Mouse (Mus musculus): ENCODE measurements around the gene Prkcb. TPM values are rescaled to one million over a fixed set of nuclear protein-coding genes. Genes with fewer than 3 reads are reported as not detected.

Prkcb gene
- polyA plus RNA-seq, 1 experiment from 2014 or later: 60.9 TPM

GRCm38 (mm10) chr7:122309909-122310725 is 21.6 kb downstream of the Prkcb start:
- Histone ChIP-seq H3K9ac (replicated peaks; ENCODE audit: low read depth, low read length) (no peak overlapping the region), H3K36me3 (ENCODE audit: control insufficient read depth, insufficient read depth) (no peaks in the 10 kb centered on the region), H3K9me3 (ENCODE audit: control insufficient read depth, low read length) (no peaks in the 10 kb centered on the region), H3K4me2 (ENCODE audit: low read length) (no peak overlapping the region), H3K27ac (ENCODE audit: low read length) (no peak overlapping the region), H3K4me1 (replicated peaks; ENCODE audit: control insufficient read depth, insufficient read depth, low read length) (0 out of 2 replicates have a peak, but pooled peaks cover 3% of the 10 kb centered on the region), H3K27me3 (replicated peaks; ENCODE audit: control insufficient read depth, insufficient read depth, low read length) (no peaks in the 10 kb centered on the region), H3K4me3 (replicated peaks; ENCODE audit: low read length) (no peak overlapping the region)
- ATAC-seq: no peak
- WGBS: 82% methylated on average over 14 of the region's 14 CpGs

- H3K4me1 ChIP-seq (replicated peaks; ENCODE audit: control insufficient read depth, insufficient read depth, low read length): 0 out of 2 replicates have a peak, but pooled peaks cover 3% of the 10 kb centered on the region
- no peak for ATAC-seq
- WGBS: 79% methylated on average over 7 of the region's 7 CpGs
These were observed 22.1 kb downstream of the Prkcb start for GRCm38 (mm10) chr7:122310726-122311018.

DNA sequence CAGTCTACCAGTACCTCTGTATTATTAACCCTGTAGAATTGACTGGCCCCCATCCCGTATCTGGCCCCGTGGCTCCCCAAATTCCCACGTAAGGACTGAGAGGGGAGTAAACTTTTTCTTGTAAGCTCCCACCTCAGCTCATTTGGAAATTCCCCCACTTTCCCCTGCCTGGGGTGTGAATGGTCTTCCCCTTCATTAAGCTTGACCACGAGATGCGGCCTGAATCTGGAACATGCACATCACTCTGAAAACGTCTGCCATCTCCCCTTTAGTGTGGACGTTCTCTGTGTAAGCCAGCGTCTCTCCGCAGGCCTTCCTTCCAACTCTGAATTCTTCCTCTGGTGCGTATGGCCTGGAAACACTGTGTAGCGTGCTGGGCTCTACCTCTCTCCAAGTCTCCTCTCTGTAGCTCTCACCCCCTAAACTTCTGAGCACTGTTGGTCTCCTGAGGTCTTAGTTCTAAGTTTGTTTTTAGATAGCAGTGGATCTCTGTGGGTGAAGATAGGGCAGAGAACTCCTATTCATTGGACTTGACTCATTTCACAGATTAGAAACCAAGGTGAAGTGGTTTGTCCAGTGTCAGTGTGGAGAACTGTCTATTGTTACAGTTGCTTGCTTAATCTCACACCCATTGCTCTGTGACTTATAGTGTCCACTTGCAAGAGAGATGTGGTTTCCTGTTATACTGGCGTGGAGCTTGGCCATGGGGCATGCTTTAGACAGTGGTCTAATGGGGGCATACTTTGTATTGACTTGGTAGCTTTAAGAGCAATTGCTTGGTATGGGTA is 25.3 kb downstream of the Prkcb start:
- no peak for ATAC-seq
- Histone ChIP-seq H3K4me1 (replicated peaks; ENCODE audit: control insufficient read depth, insufficient read depth, low read length) (0 out of 2 replicates have a peak, but pooled peaks cover 3% of the 10 kb centered on the region), H3K36me3 (ENCODE audit: control insufficient read depth, insufficient read depth) (no peaks in the 10 kb centered on the region), H3K27me3 (replicated peaks; ENCODE audit: control insufficient read depth, insufficient read depth, low read length) (no peaks in the 10 kb centered on the region), H3K4me2 (ENCODE audit: low read length) (no peak overlapping the region), H3K4me3 (replicated peaks; ENCODE audit: low read length) (no peak overlapping the region), H3K9me3 (ENCODE audit: control insufficient read depth, low read length) (no peaks in the 10 kb centered on the region), H3K9ac (replicated peaks; ENCODE audit: low read depth, low read length) (no peak overlapping the region), H3K27ac (ENCODE audit: low read length) (no peak overlapping the region)
- 88% methylated on average over 12 of the region's 12 CpGs for WGBS

More at GRCm38 (mm10) chr7:122310726-122311018, 22.1 kb downstream of the Prkcb start:
- Histone ChIP-seq H3K9me3 (ENCODE audit: control insufficient read depth, low read length) (no peaks in the 10 kb centered on the region), H3K27ac (ENCODE audit: low read length) (no peak overlapping the region), H3K4me3 (replicated peaks; ENCODE audit: low read length) (no peak overlapping the region), H3K27me3 (replicated peaks; ENCODE audit: control insufficient read depth, insufficient read depth, low read length) (no peaks in the 10 kb centered on the region), H3K36me3 (ENCODE audit: control insufficient read depth, insufficient read depth) (no peaks in the 10 kb centered on the region), H3K4me2 (ENCODE audit: low read length) (no peak overlapping the region), H3K9ac (replicated peaks; ENCODE audit: low read depth, low read length) (no peak overlapping the region)

DNA sequence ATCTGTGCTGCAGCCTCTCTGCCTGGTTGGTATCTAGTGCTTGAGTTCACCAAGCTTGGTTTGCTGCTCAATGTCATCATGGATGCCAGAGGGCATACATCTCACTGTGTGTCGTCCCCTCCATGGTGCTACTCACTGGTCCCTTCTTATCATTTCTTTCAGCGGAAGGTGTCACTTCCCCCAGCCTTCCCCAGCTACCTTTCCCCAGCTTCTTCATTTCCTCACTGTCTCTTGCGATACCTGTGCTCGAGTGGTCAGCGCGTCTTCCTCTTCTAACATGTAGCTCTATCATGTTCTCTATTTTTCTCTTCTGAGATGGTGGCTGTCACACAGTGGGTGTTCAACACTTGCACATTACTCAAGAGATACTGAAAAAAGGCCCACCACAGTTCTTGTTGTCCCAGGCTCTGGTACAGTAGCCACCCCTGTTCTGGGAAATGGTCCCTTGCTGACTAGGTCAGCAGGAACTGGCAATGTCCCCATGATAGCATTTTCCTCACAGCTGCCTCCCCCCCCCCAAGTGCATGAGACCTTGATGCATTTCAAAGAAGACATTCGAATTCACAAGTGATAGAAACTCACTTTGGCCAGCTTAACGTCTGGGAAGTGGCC is 27.3 kb downstream of the Prkcb start:
- H3K4me1 ChIP-seq (replicated peaks; ENCODE audit: control insufficient read depth, insufficient read depth, low read length): 0 out of 2 replicates have a peak, but pooled peaks cover 3% of the 10 kb centered on the region
- H3K4me2 ChIP-seq (ENCODE audit: low read length): no peak overlapping the region
- no peak overlapping the region for H3K4me3 ChIP-seq (replicated peaks; ENCODE audit: low read length)
- H3K27me3 ChIP-seq (replicated peaks; ENCODE audit: control insufficient read depth, insufficient read depth, low read length): no peaks in the 10 kb centered on the region
- no peaks in the 10 kb centered on the region for H3K36me3 ChIP-seq (ENCODE audit: control insufficient read depth, insufficient read depth)
- no peak for ATAC-seq
- no peaks in the 10 kb centered on the region for H3K9me3 ChIP-seq (ENCODE audit: control insufficient read depth, low read length)
- H3K27ac ChIP-seq (ENCODE audit: low read length): no peak overlapping the region
- H3K9ac ChIP-seq (replicated peaks; ENCODE audit: low read depth, low read length): no peak overlapping the region
- WGBS: 84% methylated on average over 8 of the region's 8 CpGs

DNA sequence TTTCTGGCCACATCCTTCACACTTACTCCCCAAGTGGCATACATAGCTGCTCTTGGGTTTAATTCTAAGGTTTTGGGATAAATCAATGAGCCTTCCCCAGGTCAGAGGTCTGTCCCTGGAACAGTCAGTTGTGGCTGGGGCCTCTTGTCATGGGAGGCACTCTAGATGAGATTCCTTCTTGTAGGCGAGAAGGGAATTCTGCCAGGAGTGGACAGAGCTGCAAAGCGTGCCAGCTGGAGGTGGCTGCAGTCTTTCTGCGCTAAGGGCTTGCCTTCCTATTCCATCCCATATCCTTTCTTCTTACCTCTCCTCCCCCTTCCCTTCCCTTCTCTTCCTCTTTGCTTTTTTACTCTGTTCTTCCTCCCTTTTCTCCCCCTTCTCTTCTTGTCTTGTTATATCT is 28.1 kb downstream of the Prkcb start:
- H3K27me3 ChIP-seq (replicated peaks; ENCODE audit: control insufficient read depth, insufficient read depth, low read length): no peaks in the 10 kb centered on the region
- H3K4me1 ChIP-seq (replicated peaks; ENCODE audit: control insufficient read depth, insufficient read depth, low read length): 0 out of 2 replicates have a peak, but pooled peaks cover 3% of the 10 kb centered on the region
- no peaks in the 10 kb centered on the region for H3K9me3 ChIP-seq (ENCODE audit: control insufficient read depth, low read length)
- no peak overlapping the region for H3K4me2 ChIP-seq (ENCODE audit: low read length)
- no peaks in the 10 kb centered on the region for H3K36me3 ChIP-seq (ENCODE audit: control insufficient read depth, insufficient read depth)
- ATAC-seq: no peak
- H3K27ac ChIP-seq (ENCODE audit: low read length): no peak overlapping the region
- WGBS: 81% methylated on average over 3 of the region's 3 CpGs
- no peak overlapping the region for H3K9ac ChIP-seq (replicated peaks; ENCODE audit: low read depth, low read length)
- no peak overlapping the region for H3K4me3 ChIP-seq (replicated peaks; ENCODE audit: low read length)

GRCm38 (mm10) chr7:122317485-122317884 is 28.9 kb downstream of the Prkcb start:
- H3K4me2 ChIP-seq (ENCODE audit: low read length): no peak overlapping the region
- H3K27me3 ChIP-seq (replicated peaks; ENCODE audit: control insufficient read depth, insufficient read depth, low read length): no peaks in the 10 kb centered on the region
- 0 out of 2 replicates have a peak, but pooled peaks cover under 1% of the 10 kb centered on the region for H3K4me1 ChIP-seq (replicated peaks; ENCODE audit: control insufficient read depth, insufficient read depth, low read length)
- no peak overlapping the region for H3K9ac ChIP-seq (replicated peaks; ENCODE audit: low read depth, low read length)
- no peaks in the 10 kb centered on the region for H3K9me3 ChIP-seq (ENCODE audit: control insufficient read depth, low read length)
- no peak overlapping the region for H3K27ac ChIP-seq (ENCODE audit: low read length)
- no peak for ATAC-seq
- H3K4me3 ChIP-seq (replicated peaks; ENCODE audit: low read length): no peak overlapping the region
- no peaks in the 10 kb centered on the region for H3K36me3 ChIP-seq (ENCODE audit: control insufficient read depth, insufficient read depth)

DNA sequence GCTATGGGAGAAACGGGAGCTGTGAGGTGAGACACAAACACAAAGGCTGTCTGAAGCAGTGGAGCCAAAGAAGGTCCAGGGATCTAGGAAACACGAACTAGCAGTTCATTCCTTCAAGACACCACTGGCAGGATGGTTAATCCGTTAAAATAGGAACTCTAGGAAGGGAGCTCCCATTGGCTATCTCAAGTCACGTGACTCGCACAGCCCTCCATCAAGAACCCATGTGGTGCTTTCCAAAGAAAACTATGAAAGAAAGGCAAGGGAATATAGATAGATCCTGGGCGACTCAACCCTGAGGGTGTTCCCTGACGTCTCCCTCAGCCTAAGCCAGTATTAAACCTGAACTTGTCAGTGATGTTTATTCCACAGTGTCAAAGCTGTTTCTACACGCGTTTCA is 31.0 kb downstream of the Prkcb start:
- Histone ChIP-seq H3K27me3 (replicated peaks; ENCODE audit: control insufficient read depth, insufficient read depth, low read length) (no peaks in the 10 kb centered on the region), H3K4me2 (ENCODE audit: low read length) (no peak overlapping the region), H3K9ac (replicated peaks; ENCODE audit: low read depth, low read length) (no peak overlapping the region), H3K36me3 (ENCODE audit: control insufficient read depth, insufficient read depth) (no peaks in the 10 kb centered on the region), H3K27ac (ENCODE audit: low read length) (no peak overlapping the region), H3K9me3 (ENCODE audit: control insufficient read depth, low read length) (no peaks in the 10 kb centered on the region), H3K4me1 (replicated peaks; ENCODE audit: control insufficient read depth, insufficient read depth, low read length) (no peaks in the 10 kb centered on the region), H3K4me3 (replicated peaks; ENCODE audit: low read length) (no peak overlapping the region)
- 78% methylated on average over 9 of the region's 9 CpGs for WGBS
- no peak for ATAC-seq

GRCm38 (mm10) chr7:122320843-122321544 is 32.4 kb downstream of the Prkcb start:
- H3K27me3 ChIP-seq (replicated peaks; ENCODE audit: control insufficient read depth, insufficient read depth, low read length): no peaks in the 10 kb centered on the region
- ATAC-seq: no peak
- no peak overlapping the region for H3K9ac ChIP-seq (replicated peaks; ENCODE audit: low read depth, low read length)
- H3K4me1 ChIP-seq (replicated peaks; ENCODE audit: control insufficient read depth, insufficient read depth, low read length): no peaks in the 10 kb centered on the region
- 95% methylated on average over 7 of the region's 7 CpGs for WGBS
- no peak overlapping the region for H3K4me2 ChIP-seq (ENCODE audit: low read length)
- H3K36me3 ChIP-seq (ENCODE audit: control insufficient read depth, insufficient read depth): no peaks in the 10 kb centered on the region
- H3K9me3 ChIP-seq (ENCODE audit: control insufficient read depth, low read length): no peaks in the 10 kb centered on the region
- no peak overlapping the region for H3K4me3 ChIP-seq (replicated peaks; ENCODE audit: low read length)
- no peak overlapping the region for H3K27ac ChIP-seq (ENCODE audit: low read length)

All from forebrain, embryonic 16.5 days (tissue).